Mouse (Mus musculus) limb, embryonic 13.5 days (tissue): ENCODE data around the gene Pln. TPM values are rescaled to one million over a fixed set of nuclear protein-coding genes. Genes with fewer than 3 reads are reported as not detected.

Experiments used
- ATAC-seq: fragments of 200-750 bp; cut with Nextera tagmentation; 2 replicates; pipeline ENCODE4 v1.8.0; 2017; ENCODE audit warnings: low read depth, moderate number of reproducible peaks, moderate TSS enrichment; ENCODE audit not compliant: low FRiP score
- H3K27ac ChIP-seq: fragments of 300-500 bp; sonication (generic); 2 replicates; pipeline ENCODE4 v1.5.1; 2015; ENCODE audit warnings: inconsistent platforms, mild to moderate bottlenecking, moderate library complexity
- H3K27me3 ChIP-seq: fragments of 300-500 bp; sonication (generic); 2 replicates; pipeline ENCODE4 v1.6.1; 2015; ENCODE audit warnings: mild to moderate bottlenecking, inconsistent platforms
- H3K36me3 ChIP-seq: fragments of 300-500 bp; sonication (generic); 2 replicates; pipeline ENCODE4 v1.6.1; 2015; ENCODE audit warnings: inconsistent platforms, mild to moderate bottlenecking, moderate library complexity
- H3K4me1 ChIP-seq: fragments of 300-500 bp; sonication (generic); 2 replicates; pipeline ENCODE4 v1.6.1; 2015; ENCODE audit warnings: inconsistent platforms
- H3K4me2 ChIP-seq: fragments of 300-500 bp; sonication (generic); replicated peaks from 2 replicates; pipeline ENCODE4 v1.6.1; 2015; ENCODE audit warnings: inconsistent platforms, mild to moderate bottlenecking, moderate library complexity
- H3K4me3 ChIP-seq: fragments of 300-500 bp; sonication (generic); 2 replicates; pipeline ENCODE4 v1.5.1; 2015; ENCODE audit warnings: moderate library complexity, mild to moderate bottlenecking, inconsistent platforms
- H3K9ac ChIP-seq: fragments of 300-500 bp; sonication (generic); 2 replicates; pipeline ENCODE4 v1.6.1; 2015; ENCODE audit warnings: mild to moderate bottlenecking, inconsistent platforms
- H3K9me3 ChIP-seq: fragments of 300-500 bp; sonication (generic); 2 replicates; pipeline ENCODE4 v1.6.1; 2016; ENCODE audit warnings: inconsistent platforms
- WGBS: fragments of 180-500 bp; shearing (Covaris S2); methylation state at CpG from one replicate; pipeline ENCODE4 v1.1.7; 2015; 5-methylcytosine and 5-hydroxymethylcytosine counted together
- polyA plus RNA-seq: library from polyadenylated mRNA; unstranded; fragments of >200 nt; fragmentation: Nextera tagmentation; extraction: Ambion mirVana; gene quantifications from 2 replicates; pipeline ENCODE4 v1.2.1, GENCODE M21; 2015

Gene Pln
- polyA plus RNA-seq: 1.6 and 2.7 TPM in 2 replicates

DNA sequence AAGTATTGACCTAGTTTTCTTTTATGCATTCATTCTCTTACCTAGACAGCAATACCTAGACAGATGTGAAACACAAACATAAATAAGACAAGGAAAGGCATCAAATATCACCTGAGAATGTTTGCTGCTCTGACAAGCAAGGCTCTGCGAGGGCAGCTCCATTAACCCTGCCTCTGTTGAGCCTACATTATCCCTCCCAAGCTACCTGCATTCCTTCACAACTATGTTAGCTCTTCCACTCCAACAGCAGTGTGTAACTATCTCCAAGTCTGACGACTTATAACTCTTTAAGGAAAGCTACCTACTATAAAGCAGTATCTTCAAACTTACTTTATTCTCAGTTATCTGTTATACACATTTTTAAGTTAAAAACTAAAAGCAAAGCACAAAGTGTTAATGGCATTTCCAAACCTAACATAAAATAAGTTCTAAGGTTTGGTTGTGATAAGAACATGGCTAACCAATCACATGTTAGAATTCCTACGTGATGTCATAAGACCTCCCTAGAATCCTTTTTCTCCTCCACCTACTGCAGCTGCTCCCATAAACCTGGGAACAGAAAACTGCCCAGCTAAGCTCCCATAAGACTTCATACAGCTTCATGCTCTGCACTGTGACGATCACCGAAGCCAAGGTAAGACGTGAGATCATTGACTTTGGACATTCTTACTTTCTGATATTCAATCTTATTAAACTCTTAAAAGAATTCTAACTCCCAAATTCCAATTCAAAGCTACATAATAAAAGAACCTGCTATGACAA lies at the start of gene Pln:
Pln (plus strand) TSS at position 506 of the 762 bp plus-strand sequence.
- Histone ChIP-seq H3K9ac (no peak within 1 kb of the TSS), H3K27ac (no peak within 1 kb of the TSS), H3K4me3 (no peak within 1 kb of the TSS), H3K36me3 (no peaks in the 10 kb centered on the region), H3K9me3 (no peaks in the 10 kb centered on the region), H3K4me1 (0 out of 2 replicates have a peak, but pooled peaks cover 3% of the 10 kb centered on the region), H3K4me2 (no peak within 1 kb of the TSS), H3K27me3 (no peaks in the 10 kb centered on the region)
- 59% methylated on average over 6 of the region's 6 CpGs for WGBS
- no peak for ATAC-seq

DNA sequence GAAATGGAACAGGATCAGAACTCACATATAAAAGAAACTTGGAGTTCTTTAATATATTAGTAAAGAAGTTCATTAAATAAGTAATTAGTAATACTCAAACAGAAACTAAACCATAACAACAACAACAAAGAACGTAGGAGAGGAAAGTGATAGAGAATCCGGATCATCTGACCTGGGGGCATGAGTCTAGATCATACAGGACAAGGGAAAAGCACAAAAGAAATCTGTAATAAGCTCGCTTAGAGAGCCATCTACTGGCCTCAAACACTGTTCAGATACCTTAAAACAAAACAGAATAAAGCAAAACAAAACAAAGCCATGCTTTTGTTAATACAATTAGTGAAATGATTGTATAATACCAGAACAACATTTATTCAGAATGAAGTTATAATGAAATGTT lies 31.6 kb upstream of the Pln start:
- H3K9ac ChIP-seq: no peak overlapping the region
- H3K4me3 ChIP-seq: no peak overlapping the region
- 48% methylated on average over 3 of the region's 3 CpGs for WGBS
- no peak overlapping the region for H3K4me2 ChIP-seq
- H3K36me3 ChIP-seq: peaks cover 13% of the 10 kb centered on the region
- H3K4me1 ChIP-seq: no peaks in the 10 kb centered on the region
- no peak overlapping the region for H3K27ac ChIP-seq
- no peak; the same call in 1 of the 2 replicates for ATAC-seq
- no peaks in the 10 kb centered on the region for H3K27me3 ChIP-seq
- no peaks in the 10 kb centered on the region for H3K9me3 ChIP-seq

DNA sequence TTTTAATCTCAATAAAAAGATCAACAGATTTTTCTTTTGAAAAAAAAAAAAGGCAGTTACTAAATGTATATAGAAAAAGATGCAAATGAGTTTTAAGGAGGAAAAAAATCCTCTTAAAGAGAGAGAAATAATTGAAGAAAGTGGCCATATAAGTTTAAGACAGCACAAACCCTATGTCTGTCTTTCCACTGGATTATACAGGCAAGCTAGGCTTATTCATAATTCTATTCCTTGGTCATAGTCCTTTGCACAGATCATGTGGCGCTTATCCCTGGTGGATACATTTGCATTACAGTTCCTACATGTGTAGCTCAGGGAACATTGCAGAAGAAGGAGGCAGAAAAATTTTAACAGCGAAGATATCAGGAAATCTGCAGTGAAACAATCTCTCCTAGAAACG lies 30.8 kb upstream of the Pln start:
- H3K9me3 ChIP-seq: no peaks in the 10 kb centered on the region
- H3K4me2 ChIP-seq: no peak overlapping the region
- no peak for ATAC-seq
- H3K27me3 ChIP-seq: no peaks in the 10 kb centered on the region
- H3K4me1 ChIP-seq: no peaks in the 10 kb centered on the region
- no peak overlapping the region for H3K9ac ChIP-seq
- H3K4me3 ChIP-seq: no peak overlapping the region
- H3K27ac ChIP-seq: no peak overlapping the region
- WGBS: 84% methylated on average over 3 of the region's 3 CpGs
- H3K36me3 ChIP-seq: peaks cover 7% of the 10 kb centered on the region; the same call in 1 of the 2 replicates

DNA sequence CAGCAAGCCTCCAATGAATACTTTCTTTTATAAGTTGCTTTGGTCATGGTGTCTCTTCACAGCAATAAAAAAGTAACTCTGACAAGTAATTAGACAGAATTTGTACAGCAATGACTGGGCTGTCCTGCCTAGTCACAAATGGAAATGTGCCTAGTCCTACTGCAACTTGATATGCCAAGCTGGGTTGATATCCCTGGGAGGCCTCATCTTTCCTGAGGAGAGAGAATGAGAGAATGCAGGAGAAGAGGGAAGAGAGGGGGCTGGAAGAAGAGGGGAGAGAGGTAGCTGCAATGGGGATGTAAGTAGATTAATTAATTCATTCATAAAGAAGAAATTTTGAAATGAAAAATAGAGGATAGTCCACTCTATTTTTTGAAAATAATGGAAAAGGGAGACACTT lies 14.1 kb upstream of the Pln start:
- no peak for ATAC-seq
- Histone ChIP-seq H3K9me3 (no peaks in the 10 kb centered on the region), H3K36me3 (0 out of 2 replicates have a peak, but pooled peaks cover under 1% of the 10 kb centered on the region)

DNA sequence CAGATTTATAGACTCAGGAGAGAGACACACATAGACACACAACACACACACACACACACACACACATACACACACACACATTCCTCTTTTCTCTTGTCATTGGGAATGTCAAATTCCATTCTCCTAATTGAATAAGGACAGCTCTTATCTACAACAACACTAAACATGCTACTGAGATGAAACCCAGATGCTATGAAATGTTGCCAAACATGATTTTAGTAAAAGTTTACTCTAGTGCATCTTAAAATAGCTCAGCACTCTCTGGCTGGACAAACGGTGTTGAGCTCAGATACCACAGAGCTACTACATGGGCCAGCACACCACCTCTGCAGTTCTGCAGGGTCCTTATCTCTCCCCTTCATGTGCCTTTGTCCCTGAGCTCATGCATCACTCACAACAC lies 12.8 kb upstream of the Pln start:
- H3K4me1 ChIP-seq: peaks cover 6% of the 10 kb centered on the region
- H3K27ac ChIP-seq: no peak overlapping the region
- ATAC-seq: no peak
- H3K27me3 ChIP-seq: no peaks in the 10 kb centered on the region
- H3K4me3 ChIP-seq: no peak overlapping the region
- H3K4me2 ChIP-seq: no peak overlapping the region
- 45% methylated on average over 1 of the region's 1 CpGs for WGBS
- no peaks in the 10 kb centered on the region for H3K36me3 ChIP-seq
- no peaks in the 10 kb centered on the region for H3K9me3 ChIP-seq
- H3K9ac ChIP-seq: no peak overlapping the region

More for the DNA sequence above, 14.1 kb upstream of the Pln start:
- no peak overlapping the region for H3K4me3 ChIP-seq
- peaks cover 6% of the 10 kb centered on the region; the same call in 1 of the 2 replicates for H3K4me1 ChIP-seq
- H3K27ac ChIP-seq: no peak overlapping the region
- H3K9ac ChIP-seq: no peak overlapping the region
- no peak overlapping the region for H3K4me2 ChIP-seq
- H3K27me3 ChIP-seq: no peaks in the 10 kb centered on the region

DNA sequence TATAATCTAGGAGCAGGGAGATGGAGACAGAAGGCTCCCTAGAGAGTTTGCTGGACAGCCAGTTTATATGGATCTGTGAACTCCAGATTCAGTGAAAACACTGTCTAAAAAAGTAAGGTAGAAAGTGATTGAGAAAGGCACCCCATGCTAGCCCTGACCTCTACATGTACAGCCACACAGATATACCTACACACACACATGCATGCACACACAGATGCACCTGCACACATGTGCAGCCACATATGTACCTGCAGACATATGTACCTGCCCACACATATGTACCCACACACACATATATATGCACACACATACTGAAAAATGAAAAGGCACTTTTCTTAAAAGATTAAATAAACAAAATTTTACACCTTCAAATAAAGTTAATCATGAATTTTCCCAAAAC lies 11.1 kb upstream of the Pln start:
- no peaks in the 10 kb centered on the region for H3K27me3 ChIP-seq
- no peaks in the 10 kb centered on the region for H3K9me3 ChIP-seq
- no peak for ATAC-seq
- H3K4me3 ChIP-seq: no peak overlapping the region
- H3K4me2 ChIP-seq: no peak overlapping the region
- no peaks in the 10 kb centered on the region for H3K36me3 ChIP-seq
- H3K27ac ChIP-seq: no peak overlapping the region
- H3K4me1 ChIP-seq: peaks cover 6% of the 10 kb centered on the region
- H3K9ac ChIP-seq: no peak overlapping the region

DNA sequence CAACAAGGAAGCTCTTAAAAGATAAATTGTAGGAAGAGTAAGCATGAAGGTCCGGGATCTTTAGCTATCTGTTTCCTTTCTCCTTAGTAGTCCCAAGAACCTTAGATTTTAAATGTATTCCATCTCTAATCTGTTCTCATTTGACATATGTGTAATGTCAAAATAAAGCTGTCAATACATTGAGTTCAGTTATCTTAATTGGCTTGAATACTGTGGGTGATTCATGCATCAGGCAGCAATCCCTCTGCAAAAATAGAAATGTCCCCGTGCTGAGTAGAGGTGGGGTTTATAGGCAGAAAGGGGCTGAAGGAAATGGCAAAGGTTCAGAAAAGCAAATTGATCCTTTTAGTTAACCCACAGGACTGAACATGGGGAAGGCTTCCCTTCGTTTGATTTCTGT lies 8.2 kb upstream of the Pln start:
- Histone ChIP-seq H3K4me1 (peaks cover 6% of the 10 kb centered on the region), H3K27me3 (no peaks in the 10 kb centered on the region), H3K4me3 (no peak overlapping the region), H3K4me2 (no peak overlapping the region), H3K27ac (no peak overlapping the region), H3K9me3 (no peaks in the 10 kb centered on the region), H3K9ac (no peak overlapping the region), H3K36me3 (no peaks in the 10 kb centered on the region)
- no peak for ATAC-seq
- WGBS: 74% methylated on average over 3 of the region's 3 CpGs

DNA sequence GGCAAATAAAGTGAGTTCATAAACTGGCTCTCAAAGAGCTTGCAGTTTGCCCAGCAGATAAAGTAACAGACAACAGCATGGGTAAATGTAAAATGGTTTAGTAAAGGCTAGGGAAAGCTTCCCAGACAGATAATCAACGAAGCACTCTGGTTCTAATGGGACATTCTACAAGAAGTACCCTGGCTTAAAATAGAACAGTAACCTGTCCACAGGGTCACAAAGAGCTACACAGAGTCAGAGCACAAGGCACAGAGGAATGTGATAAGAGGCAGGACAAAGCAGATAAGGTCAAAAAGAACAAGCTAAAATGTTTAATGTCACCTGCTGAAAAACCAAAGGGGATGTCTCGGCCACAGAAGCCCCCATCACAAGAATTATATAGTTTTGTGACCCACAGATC lies 4.7 kb upstream of the Pln start:
- Histone ChIP-seq H3K4me2 (no peak overlapping the region), H3K27ac (no peak overlapping the region)

DNA sequence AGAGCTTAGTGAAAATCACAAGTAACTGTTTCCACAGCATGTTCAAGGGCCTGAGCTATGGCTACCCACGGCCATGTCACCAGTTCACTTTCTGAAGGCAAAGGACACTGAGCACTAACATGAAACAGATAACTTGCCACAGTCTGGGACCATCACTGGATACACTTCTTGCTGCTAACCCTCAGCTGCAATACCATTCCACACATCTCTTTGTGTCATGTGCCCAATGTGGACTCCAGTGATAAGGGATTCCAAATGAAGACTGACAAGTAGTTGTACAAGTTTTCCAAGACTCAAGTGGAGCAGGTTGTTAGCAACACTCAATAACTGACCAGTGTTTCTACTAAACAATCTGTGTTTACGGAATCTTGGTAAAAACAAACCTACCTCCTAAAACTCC lies 2.2 kb upstream of the Pln start:
- Histone ChIP-seq H3K36me3 (no peaks in the 10 kb centered on the region), H3K9me3 (no peaks in the 10 kb centered on the region), H3K27me3 (no peaks in the 10 kb centered on the region), H3K4me3 (no peak overlapping the region), H3K4me1 (0 out of 2 replicates have a peak, but pooled peaks cover 3% of the 10 kb centered on the region), H3K27ac (no peak overlapping the region), H3K9ac (no peak overlapping the region), H3K4me2 (no peak overlapping the region)
- 86% methylated on average over 2 of the region's 2 CpGs for WGBS
- ATAC-seq: no peak

More for the DNA sequence above, 4.7 kb upstream of the Pln start:
- 83% methylated on average over 2 of the region's 2 CpGs for WGBS
- ATAC-seq: no peak
- H3K9me3 ChIP-seq: no peaks in the 10 kb centered on the region
- H3K4me3 ChIP-seq: no peak overlapping the region
- no peaks in the 10 kb centered on the region for H3K27me3 ChIP-seq
- H3K9ac ChIP-seq: no peak overlapping the region
- peaks cover 3% of the 10 kb centered on the region; the same call in 1 of the 2 replicates for H3K4me1 ChIP-seq
- H3K36me3 ChIP-seq: no peaks in the 10 kb centered on the region

DNA sequence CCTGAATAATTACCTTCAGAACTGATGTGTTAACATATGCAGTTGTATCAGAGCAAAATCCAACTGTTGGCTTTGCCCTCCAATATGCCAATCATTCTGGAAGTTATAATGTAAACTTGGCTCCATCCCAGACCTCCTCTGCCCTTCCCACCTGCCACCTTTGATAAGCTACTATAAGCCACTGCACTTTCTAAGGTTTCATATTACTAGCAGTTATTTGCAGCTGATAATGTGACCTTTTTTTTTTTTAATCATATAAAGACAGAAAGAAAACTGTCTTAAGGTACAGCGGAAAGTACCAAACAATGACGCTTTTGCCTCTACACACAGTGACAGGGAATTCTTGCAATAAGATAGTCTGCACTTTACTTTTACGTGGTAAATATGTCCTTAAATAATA lies 1.5 kb upstream of the Pln start:
- WGBS: 87% methylated on average over 3 of the region's 3 CpGs
- Histone ChIP-seq H3K4me2 (no peak overlapping the region), H3K9ac (no peak overlapping the region), H3K9me3 (no peaks in the 10 kb centered on the region), H3K27ac (no peak overlapping the region), H3K4me3 (no peak overlapping the region), H3K27me3 (no peaks in the 10 kb centered on the region), H3K36me3 (no peaks in the 10 kb centered on the region), H3K4me1 (0 out of 2 replicates have a peak, but pooled peaks cover 3% of the 10 kb centered on the region)
- no peak for ATAC-seq

DNA sequence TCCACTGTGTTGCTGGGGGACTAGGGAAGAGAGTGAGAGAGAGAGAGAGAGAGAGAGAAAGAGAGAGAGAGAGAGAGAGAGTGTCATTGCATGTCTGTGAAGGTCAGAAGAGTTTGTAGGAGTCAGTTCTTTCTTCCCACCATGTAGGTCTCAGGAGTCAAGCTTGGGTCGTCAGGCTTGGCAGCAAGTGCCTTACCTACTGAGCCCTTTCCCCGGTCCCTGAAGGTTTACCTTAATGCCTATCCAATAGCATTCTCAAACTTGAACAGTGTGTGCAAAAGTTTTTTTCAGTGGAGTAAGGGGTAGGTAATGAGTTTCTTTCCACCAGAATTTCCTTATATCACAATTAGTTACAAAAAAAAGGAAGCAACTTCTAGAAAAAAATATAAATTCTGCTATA lies 1.6 kb downstream of the Pln start:
- Histone ChIP-seq H3K9ac (no peak overlapping the region), H3K36me3 (no peaks in the 10 kb centered on the region), H3K27ac (no peak overlapping the region), H3K4me2 (no peak overlapping the region), H3K4me3 (no peak overlapping the region), H3K9me3 (no peaks in the 10 kb centered on the region), H3K27me3 (no peaks in the 10 kb centered on the region), H3K4me1 (peaks cover 10% of the 10 kb centered on the region; the same call in 1 of the 2 replicates)
- 75% methylated on average over 2 of the region's 2 CpGs for WGBS
- ATAC-seq: no peak

DNA sequence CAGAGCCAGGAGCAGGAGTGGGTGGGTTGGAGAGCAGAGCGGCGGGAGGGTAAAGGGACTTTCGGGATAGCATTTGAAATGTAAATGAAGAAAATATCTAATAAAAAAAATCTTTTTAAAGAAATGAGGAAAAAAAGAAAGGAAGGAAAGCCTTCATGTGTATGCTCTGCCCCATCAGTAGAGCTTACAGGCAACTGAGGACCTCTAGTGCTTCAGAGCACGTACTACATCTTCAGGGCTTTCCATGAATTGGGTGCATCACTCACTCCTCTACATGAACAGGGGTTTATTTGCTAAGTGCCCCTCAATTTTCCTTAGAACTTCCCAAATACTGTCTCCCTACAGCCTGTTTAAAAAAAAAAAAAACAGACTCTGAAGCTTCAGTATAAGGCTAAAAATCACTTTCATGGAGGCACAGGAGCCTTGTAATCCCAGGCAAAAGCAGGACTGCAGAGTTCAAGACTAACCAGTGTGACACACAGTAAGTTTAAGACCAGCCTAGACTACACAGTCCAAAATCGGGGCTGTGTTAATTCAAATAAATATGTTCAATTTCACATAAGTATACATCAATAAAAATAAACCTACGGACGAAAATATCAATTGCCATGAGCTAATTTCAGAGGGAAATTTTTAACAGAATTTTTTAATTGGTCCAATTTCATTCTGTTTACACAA lies 4.0 kb downstream of the Pln start:
- Histone ChIP-seq H3K4me3 (no peak overlapping the region), H3K36me3 (no peaks in the 10 kb centered on the region), H3K4me2 (no peak overlapping the region), H3K9me3 (no peaks in the 10 kb centered on the region), H3K9ac (no peak overlapping the region), H3K27ac (no peak overlapping the region), H3K4me1 (peaks cover 10% of the 10 kb centered on the region; the same call in 1 of the 2 replicates), H3K27me3 (no peaks in the 10 kb centered on the region)
- 72% methylated on average over 7 of the region's 7 CpGs for WGBS
- no peak for ATAC-seq
